Mouse (Mus musculus) spleen, embryonic (tissue): ENCODE measurements around the gene Tsc22d3.

ENCODE experiments used
- CTCF ChIA-PET: fragments of 350-600 bp; sonication (Branson Sonifier 250); formaldehyde crosslinking; loops from one replicate; lab custom pipeline; 2022; lab: Charles Lee

The Tsc22d3 gene

DNA sequence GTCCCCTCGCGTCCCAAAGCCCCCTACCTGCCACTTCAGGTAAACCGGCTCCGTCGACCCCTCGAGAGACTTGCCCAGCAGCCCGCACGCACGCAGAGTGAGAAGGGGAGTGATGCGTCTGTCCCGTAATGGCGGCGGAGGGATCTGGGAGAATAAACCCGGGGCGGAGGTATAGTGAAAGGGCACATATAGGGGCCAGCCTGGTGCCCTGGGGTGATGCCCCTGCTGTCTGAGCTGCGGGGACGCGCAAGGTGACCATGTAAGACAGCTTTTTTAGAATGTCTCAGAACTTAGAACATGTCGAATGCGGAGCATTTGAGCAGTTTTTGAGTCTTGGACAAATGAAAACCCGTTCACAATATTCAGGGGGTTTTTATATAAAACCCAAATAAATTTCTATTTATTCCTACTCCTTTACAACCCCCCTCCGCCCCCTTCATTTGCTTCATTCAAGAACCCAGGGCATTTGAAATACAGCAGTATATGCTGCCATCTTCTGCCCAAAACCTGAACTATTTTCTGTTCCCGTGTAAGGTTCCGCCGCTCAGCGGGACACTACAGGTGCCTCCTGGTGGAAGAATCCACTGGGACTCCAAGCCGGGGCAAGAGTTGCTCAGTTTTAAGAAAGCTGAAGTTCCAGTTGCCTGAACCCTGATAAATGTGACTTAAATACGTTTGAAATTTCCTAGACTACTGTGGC is at the start of gene Tsc22d3:
Gene Tsc22d3 (minus strand): TSS at position 250 of the 700 bp plus-strand sequence.
- CTCF ChIA-PET = interaction anchor here (1.1 to 2.0 kb wide), 2 partner anchors 102 to 109 kb away, joined by 3 to 8 read pairs; no protein-coding TSS in a partner anchor

DNA sequence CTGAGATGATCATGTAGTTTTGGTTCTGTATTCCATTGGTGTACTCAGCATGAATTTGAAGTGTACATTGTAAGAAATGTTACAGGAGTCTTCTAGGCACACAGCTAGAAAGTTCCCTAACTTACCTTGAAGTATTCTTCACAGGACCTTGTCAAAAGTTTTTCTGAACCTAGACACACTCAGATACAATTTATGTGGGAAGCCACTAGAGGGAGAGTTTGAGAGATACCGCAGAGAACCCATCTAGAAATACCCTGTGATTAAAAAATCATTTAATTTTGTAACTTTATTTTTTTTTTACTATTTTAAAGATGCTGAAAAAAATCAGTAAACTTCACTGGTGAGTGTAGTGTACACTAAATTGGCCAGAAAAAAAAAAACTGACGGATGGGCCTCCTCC is 39.1 kb upstream of the Tsc22d3 start:
- CTCF ChIA-PET = no interaction called here

DNA sequence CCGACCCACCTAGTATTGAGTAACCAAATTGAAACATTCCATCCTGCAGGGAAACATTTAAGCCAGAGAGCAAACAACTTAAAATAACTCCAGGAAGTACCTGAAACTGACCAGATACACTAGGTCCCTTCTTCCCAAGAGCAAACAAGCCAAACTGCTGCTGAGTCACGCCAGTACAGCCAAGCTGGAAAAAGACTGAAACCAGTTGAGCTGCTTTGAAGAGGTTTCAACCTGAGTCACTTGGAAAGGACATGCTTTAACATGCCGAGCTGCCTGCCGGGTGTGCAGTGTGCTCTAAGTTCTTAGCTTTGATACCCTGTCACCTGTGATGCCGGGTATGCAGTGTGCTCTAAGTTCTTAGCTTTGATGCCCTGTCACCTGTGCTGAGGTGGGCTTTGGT is 37.6 kb upstream of the Tsc22d3 start:
- CTCF ChIA-PET = no interaction called here

DNA sequence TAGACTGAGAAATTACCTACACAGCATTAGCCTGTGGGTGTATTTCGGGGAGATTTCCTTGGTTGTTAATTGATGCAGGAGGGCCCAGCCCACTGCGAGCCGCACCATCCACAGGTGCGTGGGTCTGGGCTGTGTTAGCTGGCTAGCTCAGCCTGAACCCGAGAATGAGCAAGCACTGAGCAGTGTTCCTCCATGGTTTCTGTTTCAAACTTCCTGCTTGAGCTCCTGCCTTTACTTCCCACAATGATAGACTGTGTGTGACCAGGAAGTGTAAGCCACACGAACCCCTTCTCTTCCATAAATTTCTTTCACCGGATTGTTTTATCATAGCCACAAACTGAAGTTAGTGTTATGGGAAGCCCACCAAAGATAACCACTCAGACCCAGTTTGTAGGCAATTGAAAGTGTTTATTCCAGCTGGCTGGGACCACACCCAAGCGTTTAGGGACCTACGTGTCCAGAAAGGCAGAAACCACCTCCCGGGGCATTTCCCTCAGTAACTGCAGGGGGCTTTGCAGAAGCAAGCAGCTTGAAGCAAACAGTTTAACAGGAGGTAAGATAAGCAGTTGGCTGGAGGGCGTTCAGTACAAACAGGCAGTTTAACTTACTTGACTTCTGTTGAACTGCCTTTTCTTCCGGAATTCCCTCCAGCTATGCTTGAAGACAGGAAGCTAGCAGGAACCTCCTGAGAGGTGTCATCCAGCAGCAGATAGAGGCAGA is 24.6 kb upstream of the Tsc22d3 start:
- CTCF ChIA-PET = no interaction called here

DNA sequence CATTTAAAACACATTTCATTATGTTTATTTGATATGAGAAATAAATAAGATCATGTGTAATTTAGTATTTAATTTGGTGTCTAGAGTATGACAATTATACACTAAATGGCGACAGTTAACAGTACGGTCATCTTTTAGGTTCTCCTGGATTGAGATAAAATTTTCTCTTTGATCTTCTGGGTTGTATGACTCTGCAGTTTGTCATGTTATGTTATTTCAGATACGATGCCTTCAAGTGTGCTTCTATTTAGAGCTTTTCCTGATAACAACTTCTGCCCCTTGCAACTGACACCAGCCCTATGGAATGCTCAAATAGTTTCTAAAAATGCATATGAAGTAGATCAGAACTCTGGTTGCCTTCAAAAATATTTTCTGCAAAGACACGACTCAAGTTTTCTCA is 9.5 kb upstream of the Tsc22d3 start:
- CTCF ChIA-PET = no interaction called here

DNA sequence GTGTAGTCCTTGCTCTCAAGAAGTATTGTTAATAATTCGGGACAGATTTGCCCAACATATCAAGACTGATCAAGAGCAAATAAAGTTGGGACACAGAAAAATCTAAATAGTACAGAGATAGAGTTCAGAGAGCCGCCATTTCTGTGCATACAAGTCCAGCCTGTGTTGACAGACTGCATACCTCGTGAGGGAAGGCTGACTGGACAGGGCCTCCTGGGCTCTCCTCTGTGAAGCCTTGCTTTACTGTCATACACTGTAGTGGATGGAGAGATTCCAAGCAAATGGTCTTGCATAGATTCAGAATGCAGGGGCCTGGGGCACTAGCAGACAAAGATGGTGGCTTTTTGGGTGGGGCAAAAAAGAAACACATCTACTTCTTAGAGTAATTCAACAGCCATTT is 1.4 kb upstream of the Tsc22d3 start:
- CTCF ChIA-PET = interaction anchor here (0.7 to 0.8 kb wide), 2 partner anchors 101 to 127 kb away, joined by 4 to 6 read pairs; no protein-coding TSS in a partner anchor

- CTCF ChIA-PET = no interaction called here
Measured at GRCm38 (mm10) chrX:140601311-140601710, 852 bp upstream of the Tsc22d3 start.

DNA sequence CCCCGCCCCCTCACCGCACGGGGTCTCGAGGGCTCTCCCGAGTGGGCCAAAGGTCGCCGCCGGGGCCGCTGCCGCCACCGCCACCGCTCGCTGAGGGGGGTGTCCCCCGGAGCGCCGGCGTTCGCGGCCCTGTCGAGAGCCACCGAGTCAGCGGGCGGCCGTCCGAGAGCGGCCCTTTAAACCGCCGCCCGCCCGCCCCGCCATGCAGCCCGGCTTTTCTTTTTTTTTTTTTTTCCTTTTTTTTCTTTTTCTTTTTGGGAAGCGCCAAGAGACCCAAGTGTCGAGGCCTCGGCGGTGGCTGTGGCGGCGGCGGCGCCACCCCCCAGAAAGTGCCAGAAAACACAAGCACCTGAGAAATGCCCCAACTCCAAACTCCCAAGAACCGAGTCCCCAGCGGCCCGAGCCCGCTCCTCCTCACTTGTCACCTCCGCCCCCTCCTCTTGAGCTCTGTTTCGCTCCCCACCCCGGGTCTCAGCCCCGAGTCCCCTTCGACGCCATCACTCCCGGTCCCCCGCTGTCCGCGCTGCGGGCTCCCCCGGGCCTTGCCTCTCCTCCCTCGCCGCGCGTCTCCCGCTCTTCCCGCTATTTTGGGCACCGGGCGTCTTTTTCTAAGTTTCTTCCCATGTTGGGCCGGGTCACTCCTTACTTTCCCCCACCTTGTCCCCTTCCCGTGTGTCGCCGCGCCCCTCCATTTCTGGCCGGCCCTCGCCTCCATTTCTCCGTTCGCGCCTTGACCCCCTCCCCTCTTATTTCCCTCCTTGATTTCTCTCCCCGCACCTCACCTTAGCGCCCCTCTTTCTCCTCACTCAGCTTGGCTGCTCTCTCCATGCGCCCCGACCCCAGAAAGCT is 674 bp downstream of the Tsc22d3 start:
- CTCF ChIA-PET = interaction anchor here (1.1 to 2.0 kb wide), 2 partner anchors 101 to 108 kb away, joined by 3 to 8 read pairs; no protein-coding TSS in a partner anchor

- CTCF ChIA-PET = interaction anchor here (0.6 to 2.0 kb wide), 2 partner anchors 56 to 107 kb away, joined by 3 to 8 read pairs; no protein-coding TSS in a partner anchor
Measured at GRCm38 (mm10) chrX:140598850-140599560, 1.5 kb downstream of the Tsc22d3 start.

GRCm38 (mm10) chrX:140598194-140598849 is 2.1 kb downstream of the Tsc22d3 start:
- CTCF ChIA-PET = interaction anchor here (0.6 to 2.0 kb wide), 3 partner anchors 55 to 107 kb away, joined by 3 to 8 read pairs (median 6); no protein-coding TSS in a partner anchor

GRCm38 (mm10) chrX:140591176-140591575 is 9.3 kb downstream of the Tsc22d3 start:
- CTCF ChIA-PET = no interaction called here

DNA sequence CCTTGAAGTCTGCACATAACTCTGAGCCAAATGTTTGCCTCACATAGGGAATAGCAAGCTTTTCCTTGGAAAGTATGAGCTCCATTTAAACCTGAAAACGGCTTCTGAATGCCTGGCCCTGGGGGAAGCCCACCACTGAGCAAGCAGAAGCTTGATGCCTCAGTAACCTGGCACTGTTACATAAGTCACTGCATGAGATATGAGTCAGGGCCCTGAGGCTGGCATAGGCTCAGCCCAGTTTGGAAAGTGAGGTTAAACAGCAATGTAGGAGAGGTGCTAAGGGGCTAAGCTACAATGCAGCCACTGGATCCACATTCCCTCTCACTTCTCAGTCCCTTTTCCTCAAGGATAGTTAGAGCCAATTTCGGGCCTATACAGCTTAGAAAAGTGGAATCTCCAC is 10.3 kb downstream of the Tsc22d3 start:
- CTCF ChIA-PET = no interaction called here

DNA sequence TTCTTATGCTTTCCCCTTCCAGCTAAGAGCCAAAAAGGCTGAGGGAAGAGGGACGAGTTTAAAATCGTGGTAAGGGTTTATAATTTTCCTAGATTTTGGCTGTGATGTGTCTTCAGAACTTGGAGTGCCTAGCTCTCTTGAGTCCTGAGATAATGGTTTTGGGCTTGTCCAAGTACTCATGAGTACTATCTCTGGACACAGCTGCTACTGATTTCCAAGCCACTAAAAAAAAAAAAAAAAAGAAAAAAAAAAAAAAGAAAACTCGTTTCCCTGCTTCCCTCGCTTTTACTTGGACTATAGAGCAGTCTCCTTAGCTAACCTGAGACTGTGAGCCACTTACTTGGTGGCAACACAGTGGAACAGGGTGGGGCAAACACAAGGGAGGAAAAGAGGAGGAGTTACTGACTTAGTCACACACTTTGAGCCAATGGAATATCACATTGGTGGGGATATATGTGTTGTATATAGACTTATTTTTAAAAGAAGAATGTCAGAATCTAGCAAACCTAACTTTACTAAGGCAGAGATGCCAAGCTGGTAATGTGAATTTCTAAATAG is 11.2 kb downstream of the Tsc22d3 start:
- CTCF ChIA-PET = no interaction called here

DNA sequence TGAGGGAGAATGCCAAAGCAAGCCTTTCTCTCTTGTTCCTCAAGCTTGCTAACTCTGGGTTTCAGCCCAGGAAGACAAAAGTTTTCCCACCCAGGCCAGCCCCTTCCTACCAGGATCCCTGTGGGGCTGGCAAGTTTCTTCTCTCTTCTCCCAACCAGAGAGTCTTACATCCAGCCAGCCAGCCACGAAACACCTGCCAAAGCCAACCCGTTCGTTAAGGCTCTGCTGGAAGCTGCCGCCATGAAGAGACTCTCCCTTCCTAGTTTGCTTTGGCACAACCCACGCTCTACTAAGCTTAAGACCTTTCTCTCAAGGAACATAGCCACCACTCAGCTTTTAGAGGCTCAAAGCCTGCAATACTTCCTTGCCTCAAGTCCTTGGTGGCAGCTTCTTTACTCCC is 11.9 kb downstream of the Tsc22d3 start:
- CTCF ChIA-PET = no interaction called here

DNA sequence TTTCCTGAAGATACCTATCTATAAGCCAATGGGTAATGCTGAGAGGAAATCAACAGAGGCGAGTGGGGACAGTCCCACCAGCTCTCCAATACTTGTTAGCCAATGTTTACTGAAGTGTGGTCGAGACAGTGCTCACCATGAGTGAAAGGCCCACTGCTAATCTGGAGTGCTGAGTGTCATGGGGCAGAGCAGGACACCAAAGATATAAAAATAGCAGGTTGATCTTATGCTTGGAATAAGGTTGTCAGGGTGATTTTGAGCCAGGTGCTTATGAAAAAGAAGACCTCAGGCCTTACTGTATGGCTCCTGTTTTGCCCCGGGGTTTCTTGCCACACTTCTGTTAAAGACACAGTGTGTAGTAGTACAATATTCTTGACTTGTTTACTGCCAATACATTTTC is 20.0 kb downstream of the Tsc22d3 start:
- CTCF ChIA-PET = no interaction called here

- CTCF ChIA-PET = interaction anchor here (0.6 kb wide), 1 partner anchor 14 kb away, joined by 11 read pairs; no protein-coding TSS in a partner anchor
Measured at GRCm38 (mm10) chrX:140575636-140576035, 24.8 kb downstream of the Tsc22d3 start.

GRCm38 (mm10) chrX:140575200-140575599 is 25.3 kb downstream of the Tsc22d3 start:
- CTCF ChIA-PET = no interaction called here

- CTCF ChIA-PET = no interaction called here
Measured at GRCm38 (mm10) chrX:140572702-140573338, 27.6 kb downstream of the Tsc22d3 start.

- CTCF ChIA-PET = no interaction called here
Measured at GRCm38 (mm10) chrX:140569595-140569994, 30.9 kb downstream of the Tsc22d3 start.
